Mouse (Mus musculus): Measurements from ENCODE around the gene Crls1. TPM values are rescaled to one million over a fixed set of nuclear protein-coding genes. Genes with fewer than 3 reads are reported as not detected.

Gene Crls1
- polyA plus RNA-seq, 1 experiment: 17.8 TPM

GRCm38 (mm10) chr2:132860435-132860834 is 14.0 kb downstream of the Crls1 start:
- DNase-seq: no peak
- TF ChIP-seq CTCF (IDR thresholded peaks at IDR 0.05; ENCODE audit: insufficient read depth, low read length): no peak
- TF ChIP-seq POLR2A (IDR thresholded peaks at IDR 0.05; ENCODE audit: borderline replicate concordance, extremely low read depth, low read depth, low read length): no peak
- H3K4me1 ChIP-seq (ENCODE audit: control insufficient read depth, insufficient read depth, low read length): no peaks in the 10 kb centered on the region
- no peak overlapping the region for H3K4me3 ChIP-seq (replicated peaks; ENCODE audit: extremely low read depth, low read depth, low read length)

- DNase-seq: no peak
- H3K4me3 ChIP-seq (replicated peaks; ENCODE audit: extremely low read depth, low read depth, low read length): no peak overlapping the region
- WGBS: 84% methylated on average over 2 of the region's 2 CpGs
- no peaks in the 10 kb centered on the region for H3K4me1 ChIP-seq (ENCODE audit: control insufficient read depth, insufficient read depth, low read length)
- TF ChIP-seq CTCF (IDR thresholded peaks at IDR 0.05; ENCODE audit: insufficient read depth, low read length) (no peak), POLR2A (IDR thresholded peaks at IDR 0.05; ENCODE audit: borderline replicate concordance, extremely low read depth, low read depth, low read length) (no peak)
Observed at GRCm38 (mm10) chr2:132861456-132861855, 15.0 kb downstream of the Crls1 start.

GRCm38 (mm10) chr2:132863325-132863724 is 16.9 kb downstream of the Crls1 start:
- no peak overlapping the region for H3K4me3 ChIP-seq (replicated peaks; ENCODE audit: extremely low read depth, low read depth, low read length)
- H3K4me1 ChIP-seq (ENCODE audit: control insufficient read depth, insufficient read depth, low read length): no peaks in the 10 kb centered on the region
- no peak for DNase-seq
- 87% methylated on average over 2 of the region's 2 CpGs for WGBS
- TF ChIP-seq CTCF (IDR thresholded peaks at IDR 0.05; ENCODE audit: insufficient read depth, low read length): no peak
- TF ChIP-seq POLR2A (IDR thresholded peaks at IDR 0.05; ENCODE audit: borderline replicate concordance, extremely low read depth, low read depth, low read length): no peak

GRCm38 (mm10) chr2:132867521-132867920 is 21.1 kb downstream of the Crls1 start:
- TF ChIP-seq CTCF (IDR thresholded peaks at IDR 0.05; ENCODE audit: insufficient read depth, low read length) (no peak), POLR2A (IDR thresholded peaks at IDR 0.05; ENCODE audit: borderline replicate concordance, extremely low read depth, low read depth, low read length) (no peak)
- WGBS: 62% methylated on average over 5 of the region's 5 CpGs
- DNase-seq: no peak
- Histone ChIP-seq H3K4me1 (ENCODE audit: control insufficient read depth, insufficient read depth, low read length) (no peaks in the 10 kb centered on the region), H3K4me3 (replicated peaks; ENCODE audit: extremely low read depth, low read depth, low read length) (no peak overlapping the region)

DNA sequence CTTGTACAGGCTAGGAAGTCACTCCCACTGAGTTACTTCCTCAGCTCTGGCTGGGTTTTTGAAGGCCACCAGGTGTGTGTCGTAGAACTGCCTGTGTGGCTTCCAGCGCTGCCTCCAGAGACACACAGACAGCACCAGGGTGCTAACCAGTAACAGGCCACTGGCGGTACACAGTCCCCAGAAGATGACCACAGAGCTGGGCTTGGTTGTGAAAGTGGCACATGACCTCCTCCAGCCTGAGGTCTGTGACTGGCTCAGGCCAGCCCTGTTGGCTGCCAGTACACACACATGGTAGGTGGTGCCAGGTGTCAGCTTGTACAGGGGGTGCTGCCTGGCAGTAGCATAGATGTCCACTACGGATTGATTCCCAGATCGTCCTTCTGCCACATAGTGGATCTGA is 23.2 kb downstream of the Crls1 start:
- TF ChIP-seq CTCF (IDR thresholded peaks at IDR 0.05; ENCODE audit: insufficient read depth, low read length): no peak
- no peak for TF ChIP-seq POLR2A (IDR thresholded peaks at IDR 0.05; ENCODE audit: borderline replicate concordance, extremely low read depth, low read depth, low read length)
- 89% methylated on average over 5 of the region's 5 CpGs for WGBS
- Histone ChIP-seq H3K4me3 (replicated peaks; ENCODE audit: extremely low read depth, low read depth, low read length) (no peak overlapping the region), H3K4me1 (ENCODE audit: control insufficient read depth, insufficient read depth, low read length) (no peaks in the 10 kb centered on the region)
- DNase-seq: no peak

GRCm38 (mm10) chr2:132870286-132870685 is 23.8 kb downstream of the Crls1 start:
- WGBS: 71% methylated on average over 4 of the region's 4 CpGs
- no peak for DNase-seq
- H3K4me3 ChIP-seq (replicated peaks; ENCODE audit: extremely low read depth, low read depth, low read length): no peak overlapping the region
- H3K4me1 ChIP-seq (ENCODE audit: control insufficient read depth, insufficient read depth, low read length): no peaks in the 10 kb centered on the region
- TF ChIP-seq CTCF (IDR thresholded peaks at IDR 0.05; ENCODE audit: insufficient read depth, low read length) (no peak), POLR2A (IDR thresholded peaks at IDR 0.05; ENCODE audit: borderline replicate concordance, extremely low read depth, low read depth, low read length) (no peak)

DNA sequence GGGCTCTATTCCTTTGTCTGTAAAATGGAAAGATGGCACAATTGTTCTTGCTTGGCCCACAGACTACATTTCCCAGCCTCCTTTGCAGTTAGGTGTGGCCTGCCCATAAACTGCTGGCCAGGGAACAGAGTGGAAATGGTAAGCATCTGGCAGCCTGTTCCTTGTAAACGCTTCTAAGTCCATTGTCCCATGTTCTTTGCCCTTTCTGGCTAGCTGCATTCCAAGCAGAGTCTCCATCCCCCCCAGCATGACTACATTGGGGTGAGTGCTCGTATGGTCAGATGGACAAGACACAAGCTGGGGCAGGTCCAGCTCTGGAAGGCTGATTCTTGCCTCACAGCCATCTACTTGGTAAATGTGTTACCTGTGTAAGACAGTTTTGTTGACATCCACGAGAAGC is 25.2 kb downstream of the Crls1 start:
- 48% methylated on average over 3 of the region's 3 CpGs for WGBS

DNA sequence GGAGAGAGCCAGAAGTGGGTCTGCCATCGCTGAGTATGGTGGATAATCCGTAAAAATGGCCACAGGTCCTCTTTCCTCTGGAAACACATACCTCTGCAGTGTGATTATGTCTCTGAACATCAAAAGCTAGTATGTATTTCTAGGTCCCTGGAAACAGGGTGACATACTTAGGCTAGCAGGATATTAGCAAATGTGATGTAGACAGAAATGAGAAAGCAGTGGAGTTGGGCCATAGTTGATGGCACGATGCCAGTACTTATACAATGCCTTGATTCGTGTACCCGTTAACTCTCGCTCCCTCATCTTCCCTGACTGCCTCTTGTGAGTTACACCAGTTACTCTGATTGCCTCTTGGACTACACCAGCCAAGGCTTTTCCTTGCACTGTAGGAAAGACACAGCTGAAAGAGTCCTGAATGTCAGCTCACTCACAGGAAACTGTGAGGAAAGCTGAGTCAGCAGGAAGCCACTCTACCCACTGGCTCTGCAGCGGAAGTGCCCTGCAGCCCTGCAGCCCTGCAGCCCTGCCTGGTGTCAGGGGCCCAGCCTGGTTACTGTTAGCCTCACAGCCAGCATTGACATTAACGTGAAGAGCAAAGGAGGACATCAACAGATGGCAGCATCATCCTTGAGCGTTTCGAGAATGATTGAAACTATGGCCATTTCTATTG is 27.3 kb downstream of the Crls1 start:
- no peak for DNase-seq
- no peaks in the 10 kb centered on the region for H3K4me1 ChIP-seq (ENCODE audit: control insufficient read depth, insufficient read depth, low read length)
- TF ChIP-seq POLR2A (IDR thresholded peaks at IDR 0.05; ENCODE audit: borderline replicate concordance, extremely low read depth, low read depth, low read length) (no peak), CTCF (IDR thresholded peaks at IDR 0.05; ENCODE audit: insufficient read depth, low read length) (no peak)
- no peak overlapping the region for H3K4me3 ChIP-seq (replicated peaks; ENCODE audit: extremely low read depth, low read depth, low read length)
- 58% methylated on average over 10 of the region's 10 CpGs for WGBS

More for the DNA sequence above, 25.2 kb downstream of the Crls1 start:
- H3K4me1 ChIP-seq (ENCODE audit: control insufficient read depth, insufficient read depth, low read length): no peaks in the 10 kb centered on the region
- no peak for DNase-seq
- H3K4me3 ChIP-seq (replicated peaks; ENCODE audit: extremely low read depth, low read depth, low read length): no peak overlapping the region
- TF ChIP-seq POLR2A (IDR thresholded peaks at IDR 0.05; ENCODE audit: borderline replicate concordance, extremely low read depth, low read depth, low read length) (no peak), CTCF (IDR thresholded peaks at IDR 0.05; ENCODE audit: insufficient read depth, low read length) (no peak)

DNA sequence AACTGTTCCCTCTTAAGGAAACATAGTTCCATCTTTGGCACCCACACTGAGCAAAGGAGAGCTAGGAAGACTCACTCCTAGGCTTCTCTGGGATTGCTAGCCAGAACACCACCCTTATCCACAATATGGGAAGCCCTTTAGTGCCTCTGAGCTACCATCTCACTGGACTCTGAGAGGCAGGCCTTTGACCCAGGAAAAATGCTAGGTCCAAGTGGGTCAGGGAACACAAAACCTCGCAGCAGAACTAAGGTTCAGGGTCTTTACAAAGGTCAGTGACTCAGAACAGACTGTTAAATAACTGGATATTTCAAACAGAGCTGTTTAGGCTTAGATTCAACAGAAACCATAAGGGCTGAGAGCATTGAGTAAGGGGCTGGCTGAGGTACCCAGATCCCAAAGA is 30.5 kb downstream of the Crls1 start:
- WGBS: 50% methylated on average over 1 of the region's 1 CpGs
- Histone ChIP-seq H3K4me3 (replicated peaks; ENCODE audit: extremely low read depth, low read depth, low read length) (no peak overlapping the region), H3K4me1 (ENCODE audit: control insufficient read depth, insufficient read depth, low read length) (0 out of 2 replicates have a peak, but pooled peaks cover 3% of the 10 kb centered on the region)
- no peak for DNase-seq
- TF ChIP-seq CTCF (IDR thresholded peaks at IDR 0.05; ENCODE audit: insufficient read depth, low read length): no peak

DNA sequence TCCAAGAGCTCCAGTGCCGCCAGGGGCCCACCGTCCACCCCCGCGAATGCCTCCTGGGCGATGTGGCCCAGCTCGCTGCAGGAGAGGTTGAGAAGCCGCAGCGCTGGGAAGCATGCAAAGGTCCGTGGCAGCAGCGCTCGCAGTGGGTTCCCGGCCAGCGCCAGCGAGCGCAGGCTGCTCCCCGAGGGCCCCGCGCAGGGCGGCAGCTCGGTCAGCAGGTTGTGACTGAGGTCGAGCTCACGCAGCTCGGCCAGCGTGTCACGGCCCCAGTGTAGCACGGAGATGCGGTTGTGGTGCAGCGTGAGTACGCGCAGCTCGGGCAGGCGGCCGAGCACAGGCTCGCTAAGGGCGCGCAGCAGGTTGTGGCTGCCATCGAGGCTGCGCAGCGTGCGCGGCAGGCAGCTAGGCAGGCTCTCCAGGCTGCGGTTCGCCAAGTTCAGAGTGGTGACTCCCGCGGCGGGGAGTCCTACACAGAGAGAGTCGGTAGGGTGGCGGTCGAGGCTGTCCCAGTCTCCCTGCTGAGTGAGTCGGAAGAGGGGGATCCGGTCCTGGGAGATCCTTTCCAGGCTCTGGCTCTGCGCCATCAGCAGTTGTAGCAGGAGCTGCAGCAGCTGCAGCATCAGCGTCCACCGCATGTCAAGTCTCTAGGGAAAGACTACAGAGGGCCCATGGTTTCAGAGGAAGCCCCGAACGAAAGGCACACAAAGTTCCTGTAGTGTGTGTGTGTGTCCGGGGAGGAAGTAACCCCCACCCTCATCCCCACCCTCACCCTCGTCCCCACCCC is 33.0 kb downstream of the Crls1 start:
- 1% methylated on average over 58 of the region's 58 CpGs for WGBS
- no peak overlapping the region for H3K4me3 ChIP-seq (replicated peaks; ENCODE audit: extremely low read depth, low read depth, low read length)
- H3K4me1 ChIP-seq (ENCODE audit: control insufficient read depth, insufficient read depth, low read length): 0 out of 2 replicates have a peak, but pooled peaks cover 3% of the 10 kb centered on the region
- DNase-seq: no peak
- TF ChIP-seq POLR2A (IDR thresholded peaks at IDR 0.05; ENCODE audit: borderline replicate concordance, extremely low read depth, low read depth, low read length) (no peak), CTCF (IDR thresholded peaks at IDR 0.05; ENCODE audit: insufficient read depth, low read length) (no peak)

All from lung, adult 2 months (tissue).